Mouse (Mus musculus): ENCODE measurements at regions not wholly inside any gene's neighbourhood (a gene's known extent, or its start where the extent isn't known, plus 50 kb on each side); places are given as distances from the start of the nearest gene placed in this dataset.

DNA sequence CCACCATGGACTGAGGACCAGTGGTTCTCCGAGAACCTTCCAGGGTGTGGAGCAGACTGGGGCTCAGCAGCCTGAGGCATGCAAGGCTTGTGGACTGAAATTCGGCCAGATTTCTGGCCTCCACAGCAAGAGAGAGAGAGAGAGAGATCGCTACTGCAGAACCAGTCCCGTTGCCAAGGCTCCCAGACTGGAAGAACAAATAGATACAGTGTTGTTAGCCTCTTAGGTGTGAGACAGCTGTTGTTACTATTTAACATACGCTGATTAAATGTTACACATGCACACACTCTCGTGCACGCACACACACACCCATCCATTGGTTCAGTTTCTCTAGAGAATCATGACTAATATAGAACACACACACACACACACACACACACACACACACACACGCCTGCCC, 133.4 kb upstream of the Ajap1 start:
- in situ Hi-C loops (cut with MboI, MseI): no loop called here

- in situ Hi-C loops (cut with MboI, MseI): no loop called here
Measured at GRCm38 (mm10) chr4:153616938-153617337, 134.3 kb upstream of the Ajap1 start.

- in situ Hi-C loops (cut with MboI, MseI): no loop called here
Measured at GRCm38 (mm10) chr4:153620871-153621270, 138.3 kb upstream of the Ajap1 start.

DNA sequence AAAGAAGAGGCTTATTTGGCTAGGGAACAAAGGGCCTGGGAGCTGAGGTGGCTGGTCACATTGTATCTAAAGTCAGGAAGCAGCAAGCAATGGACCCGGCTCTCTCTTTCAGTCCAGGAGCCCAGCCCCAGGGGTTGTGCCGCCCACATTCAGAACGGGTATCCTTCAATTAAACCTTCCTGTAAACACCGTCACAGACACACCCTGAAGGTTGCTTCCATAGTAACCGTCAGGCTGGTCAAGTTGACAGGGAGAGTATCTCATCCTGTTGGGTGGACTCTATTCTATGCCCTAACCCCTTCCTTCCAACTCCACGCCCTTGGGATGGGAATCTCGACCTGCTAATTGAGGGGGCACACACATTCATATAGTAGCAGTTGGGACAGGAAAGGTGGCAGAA, 148.6 kb upstream of the Ajap1 start:
- in situ Hi-C loops (cut with MboI, MseI): no loop called here

- in situ Hi-C loops (cut with MboI, MseI): no loop called here
Measured at GRCm38 (mm10) chr4:153632056-153632455, 149.4 kb upstream of the Ajap1 start.

DNA sequence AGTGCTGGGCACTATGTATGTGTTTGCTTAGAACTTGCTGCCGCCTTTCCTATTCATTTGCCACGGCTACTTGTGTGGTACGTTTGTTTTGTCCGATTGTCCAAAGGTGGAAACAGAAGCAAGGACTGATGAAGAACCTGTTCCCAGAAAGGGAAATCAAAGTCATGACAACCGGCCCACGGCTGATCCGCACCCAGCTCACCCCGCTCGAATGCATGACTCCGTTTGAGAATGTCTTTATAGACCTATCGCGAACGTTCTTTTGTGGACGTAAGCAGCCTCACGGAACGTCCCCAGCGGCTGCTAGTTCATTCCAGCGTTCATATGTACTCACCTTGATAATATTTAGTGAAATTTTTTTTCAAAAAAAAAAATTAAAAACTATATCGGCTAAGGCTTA, 149.9 kb upstream of the Ajap1 start:
- in situ Hi-C loops (cut with MboI, MseI): no loop called here

DNA sequence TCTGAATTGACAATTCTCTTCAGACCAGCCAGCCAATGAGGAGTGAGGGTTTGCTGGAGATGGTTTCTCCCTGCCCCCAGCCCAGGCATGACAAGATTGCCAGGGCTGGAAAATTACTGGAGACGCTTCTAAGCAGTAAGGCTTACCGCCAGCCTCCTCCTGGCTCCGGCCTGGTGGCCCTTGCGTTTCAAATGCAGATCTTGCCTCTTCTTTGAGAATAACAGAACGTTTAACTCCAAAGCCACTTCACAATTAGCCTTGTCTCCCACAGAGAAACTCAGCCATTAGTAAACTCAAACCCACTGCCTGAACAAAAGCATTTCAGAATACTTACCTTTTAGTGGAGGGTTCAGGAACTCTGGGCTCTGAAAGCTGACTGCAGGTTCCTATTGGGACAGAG, 150.6 kb upstream of the Ajap1 start:
- in situ Hi-C loops (cut with MboI, MseI): no loop called here

GRCm38 (mm10) chr4:153634221-153634881, 151.7 kb upstream of the Ajap1 start:
- in situ Hi-C loops (cut with MboI, MseI): no loop called here

GRCm38 (mm10) chr4:153637989-153638388, 155.4 kb upstream of the Ajap1 start:
- in situ Hi-C loops (cut with MboI, MseI): no loop called here

- in situ Hi-C loops (cut with MboI, MseI): loop anchor here (25.0 kb wide), 1 partner anchor 410 kb away; no protein-coding TSS in a partner anchor
Measured at GRCm38 (mm10) chr4:153651849-153652248, 169.2 kb upstream of the Ajap1 start.

- in situ Hi-C loops (cut with MboI, MseI): loop anchor here (25.0 kb wide), 1 partner anchor 409 kb away; no protein-coding TSS in a partner anchor
Measured at GRCm38 (mm10) chr4:153652841-153653240, 170.2 kb upstream of the Ajap1 start.

DNA sequence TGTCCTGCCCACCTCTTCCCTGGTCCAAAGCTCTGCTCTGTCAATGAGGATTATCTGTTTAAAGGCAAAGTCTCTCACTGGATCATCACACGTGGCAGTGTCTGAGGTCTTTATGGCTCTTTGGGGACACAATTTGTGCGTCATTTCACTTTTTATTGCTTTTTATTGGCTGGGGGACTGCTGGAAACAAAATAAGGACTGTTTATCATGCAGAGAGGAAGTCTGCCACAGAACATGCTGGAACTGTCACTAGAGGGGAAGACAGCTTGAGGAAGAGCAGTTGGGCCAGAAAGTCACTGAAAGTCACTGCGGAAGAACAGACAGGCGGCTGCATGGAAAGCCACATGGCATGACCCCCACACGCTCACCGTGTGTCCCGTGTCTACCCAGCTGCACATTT, 180.1 kb upstream of the Ajap1 start:
- in situ Hi-C loops (cut with MboI, MseI): loop anchor here (25.0 kb wide), 1 partner anchor 400 kb away; no protein-coding TSS in a partner anchor

GRCm38 (mm10) chr4:153666626-153667236, 184.1 kb upstream of the Ajap1 start:
- in situ Hi-C loops (cut with MboI, MseI): loop anchor here (25.0 kb wide), 1 partner anchor 396 kb away; no protein-coding TSS in a partner anchor

DNA sequence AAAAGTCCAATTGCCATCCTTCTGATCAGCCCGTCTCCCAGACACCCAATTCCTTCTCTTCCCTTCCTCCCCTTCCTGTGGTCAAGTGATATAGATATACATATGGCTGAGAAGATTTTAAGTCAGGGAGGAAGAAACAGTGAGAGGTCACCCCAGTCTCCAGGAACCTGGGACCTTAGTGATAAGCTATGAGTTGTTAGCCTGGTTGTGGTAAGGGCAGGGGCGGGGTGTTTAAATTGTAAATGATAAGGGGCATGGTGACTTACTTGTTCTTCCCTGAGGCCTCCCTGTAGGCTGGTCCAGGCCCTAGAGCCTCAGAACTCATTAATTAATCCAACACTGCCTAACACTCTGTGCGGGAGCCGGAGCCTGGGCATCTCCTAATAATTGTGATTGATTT, 186.5 kb upstream of the Ajap1 start:
- in situ Hi-C loops (cut with MboI, MseI): loop anchor here (25.0 kb wide), 1 partner anchor 393 kb away; no protein-coding TSS in a partner anchor

DNA sequence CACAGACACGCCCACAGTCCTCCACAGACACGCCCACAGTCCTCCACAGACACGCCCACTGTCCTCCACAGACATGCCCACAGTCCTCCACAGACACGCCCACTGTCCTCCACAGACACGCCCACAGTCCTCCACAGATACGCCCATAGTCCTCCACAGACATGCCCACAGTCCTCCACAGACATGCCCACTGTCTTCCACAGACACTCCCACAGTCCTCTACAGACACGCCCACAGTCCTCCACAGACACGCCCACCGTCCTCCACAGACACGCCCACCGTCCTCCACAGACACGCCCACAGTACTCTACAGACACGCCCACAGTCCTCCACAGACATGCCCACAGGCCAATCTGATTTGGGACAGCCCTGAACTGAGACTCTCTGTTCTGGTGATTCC, 187.6 kb upstream of the Ajap1 start:
- in situ Hi-C loops (cut with MboI, MseI): loop anchor here (25.0 kb wide), 1 partner anchor 392 kb away; no protein-coding TSS in a partner anchor

DNA sequence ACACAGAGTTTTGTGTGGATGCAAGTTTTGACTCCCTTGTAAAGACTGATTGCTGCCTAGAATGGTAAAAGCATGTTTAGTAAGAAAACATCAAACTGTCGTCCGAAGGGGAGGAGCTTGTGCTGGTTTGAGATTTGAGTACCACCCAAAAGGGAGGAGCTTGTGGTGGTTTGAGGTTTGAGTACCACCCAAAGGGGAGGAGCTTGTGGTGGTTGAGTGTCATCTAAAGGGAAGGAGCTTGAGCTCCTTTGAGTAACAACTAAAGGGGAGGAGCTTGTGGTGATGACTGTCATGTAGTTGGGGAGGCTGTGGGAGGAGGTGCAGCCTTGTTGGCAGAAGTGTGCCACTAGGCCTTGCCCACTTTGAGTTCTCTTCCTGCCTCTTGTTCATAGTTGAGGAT, 192.8 kb upstream of the Ajap1 start:
- in situ Hi-C loops (cut with MboI, MseI): no loop called here

- in situ Hi-C loops (cut with MboI, MseI): no loop called here
Measured at GRCm38 (mm10) chr4:153679151-153679550, 196.5 kb upstream of the Ajap1 start.

GRCm38 (mm10) chr4:153688441-153688840, 205.8 kb upstream of the Ajap1 start:
- in situ Hi-C loops (cut with MboI, MseI): no loop called here

DNA sequence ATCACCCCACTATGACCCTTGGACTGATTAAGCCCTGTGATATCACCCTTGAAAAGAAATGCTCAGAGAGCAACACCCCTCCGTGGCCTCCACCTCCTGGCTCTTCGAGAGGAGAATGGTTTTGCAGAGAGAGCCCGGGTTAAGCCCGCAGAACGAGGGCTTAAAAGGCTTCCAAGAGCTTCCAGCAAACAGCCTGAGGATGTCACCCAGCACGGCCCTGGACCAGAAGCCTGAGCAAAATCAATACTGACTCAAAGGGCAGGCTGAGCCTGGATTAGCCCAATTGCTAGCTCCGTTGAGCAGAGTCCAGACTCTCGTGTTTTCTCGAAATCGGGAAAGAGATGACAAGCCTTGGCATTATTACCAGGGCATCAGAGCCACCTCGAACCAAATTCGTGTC, 211.3 kb upstream of the Ajap1 start:
- in situ Hi-C loops (cut with MboI, MseI): no loop called here

GRCm38 (mm10) chr4:153696426-153697040, 213.9 kb upstream of the Ajap1 start:
- in situ Hi-C loops (cut with MboI, MseI): no loop called here

DNA sequence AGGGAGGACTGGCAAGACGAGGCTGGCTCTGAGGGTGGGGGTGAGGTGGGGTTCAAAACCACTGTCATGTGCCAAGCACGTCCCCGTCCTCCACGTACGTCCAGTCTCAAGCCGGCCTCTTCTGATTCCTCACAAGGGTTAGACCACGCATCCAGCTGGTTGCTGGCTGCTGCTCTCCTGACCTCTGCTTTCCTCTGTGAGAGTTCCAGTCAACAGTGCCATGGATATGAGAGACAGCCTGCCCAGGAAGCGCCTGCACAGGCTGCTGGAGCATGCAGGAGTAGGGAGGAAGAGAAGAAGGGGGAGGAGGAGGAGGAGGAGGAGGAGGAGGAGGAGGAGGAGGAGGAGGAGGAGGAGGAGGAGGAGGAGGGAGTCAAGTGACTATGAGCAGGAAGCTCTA, 224.6 kb upstream of the Ajap1 start:
- in situ Hi-C loops (cut with MboI, MseI): no loop called here

GRCm38 (mm10) chr4:153714995-153715645, 232.5 kb upstream of the Ajap1 start:
- in situ Hi-C loops (cut with MboI, MseI): no loop called here

Data from T-helper 2 cell (primary cell).